Mouse (Mus musculus): ENCODE data around the gene Rxfp2. TPM values are rescaled to one million over a fixed set of nuclear protein-coding genes. Genes with fewer than 3 reads are reported as not detected.

Gene Rxfp2
- polyA plus RNA-seq, 1 experiment, result not detected

DNA sequence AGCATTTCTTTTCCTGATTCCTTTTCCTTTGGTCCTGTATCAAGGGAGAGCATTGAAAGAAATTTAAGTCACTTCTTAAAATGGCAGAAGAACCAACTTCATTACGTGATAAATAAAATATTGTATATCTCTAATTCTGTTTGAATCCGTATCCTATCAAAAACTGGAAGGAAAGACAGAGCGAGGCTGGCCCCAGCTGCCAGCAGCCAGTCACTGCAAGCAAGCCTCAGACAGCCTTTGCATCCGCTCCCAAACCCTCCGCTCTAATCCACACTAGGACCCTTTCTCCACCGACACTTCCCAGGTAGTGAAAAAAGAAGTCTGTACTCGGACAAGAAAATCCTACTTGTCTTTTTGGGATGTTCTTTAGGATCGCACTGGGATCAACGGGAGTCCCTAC lies 803 bp upstream of the Rxfp2 start:
- H3K4me3 ChIP-seq (ENCODE audit: insufficient read depth, low read length), result no peak overlapping the region
- TF ChIP-seq POLR2A (IDR thresholded peaks at IDR 0.05; ENCODE audit: low read depth, low read length) (no peak), CTCF (IDR thresholded peaks at IDR 0.05; ENCODE audit: borderline replicate concordance, insufficient read depth, low read length) (0 out of 2 replicates have a peak, but pooled peaks have one; percentile 3)
- H3K4me1 ChIP-seq (ENCODE audit: control insufficient read depth, insufficient read depth, low read length), result no peaks in the 10 kb centered on the region
- H3K27ac ChIP-seq (ENCODE audit: insufficient read depth, low read length), result no peak overlapping the region

DNA sequence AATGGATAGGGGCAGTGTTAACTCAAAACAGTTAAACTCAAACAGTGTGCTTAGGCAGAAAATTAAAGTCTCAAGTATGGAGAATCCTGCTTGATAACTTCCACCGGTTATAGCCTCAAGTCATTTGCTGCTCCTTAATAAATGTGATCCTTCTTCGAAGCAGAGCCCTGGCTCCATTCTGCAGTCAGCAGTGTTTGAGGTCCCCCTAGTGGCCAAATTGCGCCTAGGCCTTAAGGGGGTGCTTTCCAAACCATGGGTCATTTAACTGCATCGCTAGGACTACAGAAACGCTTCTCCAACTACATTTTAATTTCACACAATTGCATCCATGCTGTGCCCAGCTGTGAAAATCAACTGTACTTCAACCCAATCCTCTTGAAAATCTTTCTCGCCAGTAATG lies 2.4 kb downstream of the Rxfp2 start:
- no peak overlapping the region for H3K27ac ChIP-seq (ENCODE audit: insufficient read depth, low read length)
- TF ChIP-seq POLR2A (IDR thresholded peaks at IDR 0.05; ENCODE audit: low read depth, low read length) (no peak), CTCF (IDR thresholded peaks at IDR 0.05; ENCODE audit: borderline replicate concordance, insufficient read depth, low read length) (peak; percentile 86)
- no peak overlapping the region for H3K4me3 ChIP-seq (ENCODE audit: insufficient read depth, low read length)
- H3K4me1 ChIP-seq (ENCODE audit: control insufficient read depth, insufficient read depth, low read length), result no peaks in the 10 kb centered on the region

- TF ChIP-seq POLR2A (IDR thresholded peaks at IDR 0.05; ENCODE audit: low read depth, low read length) (no peak), CTCF (IDR thresholded peaks at IDR 0.05; ENCODE audit: borderline replicate concordance, insufficient read depth, low read length) (no peak)
- Histone ChIP-seq H3K4me3 (ENCODE audit: insufficient read depth, low read length) (no peak overlapping the region), H3K4me1 (ENCODE audit: control insufficient read depth, insufficient read depth, low read length) (no peaks in the 10 kb centered on the region), H3K27ac (ENCODE audit: insufficient read depth, low read length) (no peak overlapping the region)
Observed at GRCm38 (mm10) chr5:150021805-150022204, 3.3 kb downstream of the Rxfp2 start.

- no peak overlapping the region for H3K4me3 ChIP-seq (ENCODE audit: insufficient read depth, low read length)
- no peak overlapping the region for H3K27ac ChIP-seq (ENCODE audit: insufficient read depth, low read length)
- no peaks in the 10 kb centered on the region for H3K4me1 ChIP-seq (ENCODE audit: control insufficient read depth, insufficient read depth, low read length)
- no peak for TF ChIP-seq CTCF (IDR thresholded peaks at IDR 0.05; ENCODE audit: borderline replicate concordance, insufficient read depth, low read length)
- no peak for TF ChIP-seq POLR2A (IDR thresholded peaks at IDR 0.05; ENCODE audit: low read depth, low read length)
Observed at GRCm38 (mm10) chr5:150022556-150022955, 4.1 kb downstream of the Rxfp2 start.

DNA sequence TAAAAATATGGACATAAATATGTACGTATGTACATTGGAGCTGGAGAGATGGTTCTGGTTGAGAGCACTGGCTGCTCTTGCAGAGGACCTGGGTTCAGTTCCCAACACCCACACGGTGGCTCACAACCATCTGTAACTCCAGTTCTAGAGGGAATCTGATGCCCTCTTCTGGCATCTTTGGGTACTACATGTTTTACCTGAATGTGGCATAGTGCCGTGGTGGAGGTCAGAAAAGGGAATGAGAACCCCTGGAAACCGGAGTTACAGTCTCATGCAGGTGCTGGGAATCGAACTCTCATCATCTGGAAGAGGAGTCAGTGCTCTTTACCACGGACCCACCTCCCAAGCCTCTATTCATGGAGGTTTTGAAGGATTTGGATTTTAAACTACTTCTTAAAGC lies 5.0 kb downstream of the Rxfp2 start:
- Histone ChIP-seq H3K27ac (ENCODE audit: insufficient read depth, low read length) (no peak overlapping the region), H3K4me1 (ENCODE audit: control insufficient read depth, insufficient read depth, low read length) (no peaks in the 10 kb centered on the region), H3K4me3 (ENCODE audit: insufficient read depth, low read length) (no peak overlapping the region)
- no peak for TF ChIP-seq CTCF (IDR thresholded peaks at IDR 0.05; ENCODE audit: borderline replicate concordance, insufficient read depth, low read length)
- TF ChIP-seq POLR2A (IDR thresholded peaks at IDR 0.05; ENCODE audit: low read depth, low read length), result no peak

- TF ChIP-seq CTCF (IDR thresholded peaks at IDR 0.05; ENCODE audit: borderline replicate concordance, insufficient read depth, low read length), result no peak
- no peak for TF ChIP-seq POLR2A (IDR thresholded peaks at IDR 0.05; ENCODE audit: low read depth, low read length)
- Histone ChIP-seq H3K27ac (ENCODE audit: insufficient read depth, low read length) (no peak overlapping the region), H3K4me1 (ENCODE audit: control insufficient read depth, insufficient read depth, low read length) (no peaks in the 10 kb centered on the region), H3K4me3 (ENCODE audit: insufficient read depth, low read length) (no peak overlapping the region)
Observed at GRCm38 (mm10) chr5:150024188-150024587, 5.7 kb downstream of the Rxfp2 start.

DNA sequence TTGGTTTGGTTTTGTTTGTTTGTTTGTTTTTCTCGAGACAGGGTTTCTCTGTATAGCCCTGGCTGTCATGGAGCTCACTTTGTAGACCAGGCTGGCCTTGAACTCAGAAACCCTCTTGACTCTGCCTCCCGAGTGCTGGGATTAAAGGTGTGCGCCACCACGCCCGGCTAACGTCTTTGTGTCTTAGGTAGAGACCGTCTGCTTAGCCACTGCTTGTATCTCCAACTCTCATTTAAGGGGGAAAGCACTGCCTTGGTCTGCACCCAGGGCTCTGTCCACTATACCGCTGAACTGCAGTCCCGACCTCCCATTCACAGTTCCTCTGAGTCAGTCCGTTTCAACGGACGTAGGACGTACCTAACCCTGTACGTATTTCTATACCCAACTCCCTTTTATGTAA lies 6.4 kb downstream of the Rxfp2 start:
- Histone ChIP-seq H3K27ac (ENCODE audit: insufficient read depth, low read length) (no peak overlapping the region), H3K4me1 (ENCODE audit: control insufficient read depth, insufficient read depth, low read length) (no peaks in the 10 kb centered on the region), H3K4me3 (ENCODE audit: insufficient read depth, low read length) (no peak overlapping the region)
- no peak for TF ChIP-seq CTCF (IDR thresholded peaks at IDR 0.05; ENCODE audit: borderline replicate concordance, insufficient read depth, low read length)
- TF ChIP-seq POLR2A (IDR thresholded peaks at IDR 0.05; ENCODE audit: low read depth, low read length), result no peak

DNA sequence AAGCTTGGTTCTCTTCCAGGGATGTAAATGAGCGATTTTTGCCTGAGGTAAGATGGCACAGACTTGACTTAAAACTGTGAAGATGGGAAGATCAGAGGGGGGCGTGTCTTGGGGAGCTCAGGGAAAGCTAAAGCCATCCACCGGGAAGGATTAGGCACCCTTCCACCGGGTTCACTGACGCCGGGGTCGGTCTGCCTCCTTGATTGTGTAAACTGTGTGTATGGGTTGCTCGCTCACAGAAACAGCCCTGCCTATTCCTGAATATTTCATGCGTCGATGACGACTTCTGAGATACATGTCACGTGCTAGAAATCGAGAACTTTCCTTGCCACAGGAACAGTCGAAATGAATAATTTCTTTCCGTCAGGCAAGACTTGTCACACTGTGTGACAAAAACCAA lies 6.9 kb downstream of the Rxfp2 start:
- Histone ChIP-seq H3K4me1 (ENCODE audit: control insufficient read depth, insufficient read depth, low read length) (no peaks in the 10 kb centered on the region), H3K4me3 (ENCODE audit: insufficient read depth, low read length) (no peak overlapping the region), H3K27ac (ENCODE audit: insufficient read depth, low read length) (no peak overlapping the region)
- no peak for TF ChIP-seq POLR2A (IDR thresholded peaks at IDR 0.05; ENCODE audit: low read depth, low read length)

DNA sequence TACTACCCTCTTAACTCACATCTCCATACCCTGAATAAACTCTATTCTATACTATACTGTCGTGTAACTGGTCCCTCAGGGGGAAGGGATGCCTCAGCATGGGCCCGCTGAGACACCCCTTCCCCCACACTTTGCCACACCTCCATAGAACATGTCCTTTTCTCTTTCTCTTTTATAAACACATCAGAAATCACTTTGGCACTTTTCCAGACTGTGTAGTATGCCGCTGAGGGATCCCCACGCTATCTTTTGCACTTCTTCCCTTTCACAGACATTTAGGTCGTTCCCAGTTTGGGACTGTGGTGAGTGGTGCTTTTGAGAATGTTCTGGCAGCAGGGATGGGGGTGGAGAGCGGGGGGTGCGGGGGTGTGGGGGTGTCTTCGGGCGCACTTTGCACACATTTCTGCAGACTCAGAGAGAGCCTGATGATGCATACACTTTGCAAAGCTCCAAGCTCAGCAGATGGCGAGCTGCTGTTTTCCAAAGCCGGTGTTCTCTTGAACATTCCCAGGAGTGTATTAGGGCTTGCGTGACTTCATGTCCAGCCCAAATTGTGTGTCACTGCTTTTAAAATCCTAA lies 8.1 kb downstream of the Rxfp2 start:
- H3K4me1 ChIP-seq (ENCODE audit: control insufficient read depth, insufficient read depth, low read length), result no peaks in the 10 kb centered on the region
- TF ChIP-seq POLR2A (IDR thresholded peaks at IDR 0.05; ENCODE audit: low read depth, low read length) (no peak), CTCF (IDR thresholded peaks at IDR 0.05; ENCODE audit: borderline replicate concordance, insufficient read depth, low read length) (no peak)
- H3K4me3 ChIP-seq (ENCODE audit: insufficient read depth, low read length), result no peak overlapping the region
- H3K27ac ChIP-seq (ENCODE audit: insufficient read depth, low read length), result no peak overlapping the region

DNA sequence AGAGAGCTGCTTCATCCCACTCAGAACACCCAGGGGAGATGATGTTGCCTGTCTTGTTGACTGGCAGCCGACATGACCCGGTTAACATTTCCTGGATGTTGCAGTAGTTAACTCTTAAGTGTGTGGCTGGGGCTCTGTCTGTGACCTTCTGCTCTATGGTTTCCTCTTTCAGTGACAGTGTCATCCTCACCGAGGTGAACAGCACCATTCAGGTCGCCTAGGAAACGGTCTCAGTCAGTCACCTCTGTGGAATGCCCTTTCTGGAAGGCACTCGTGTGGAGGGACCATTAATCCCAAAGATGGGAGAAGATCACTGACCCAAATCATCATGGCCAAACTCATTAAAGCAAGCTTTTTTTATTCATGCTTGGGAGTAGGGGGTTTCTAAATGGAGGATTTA lies 12.7 kb downstream of the Rxfp2 start:
- Histone ChIP-seq H3K4me1 (ENCODE audit: control insufficient read depth, insufficient read depth, low read length) (no peaks in the 10 kb centered on the region), H3K4me3 (ENCODE audit: insufficient read depth, low read length) (no peak overlapping the region), H3K27ac (ENCODE audit: insufficient read depth, low read length) (no peak overlapping the region)
- TF ChIP-seq POLR2A (IDR thresholded peaks at IDR 0.05; ENCODE audit: low read depth, low read length), result no peak
- TF ChIP-seq CTCF (IDR thresholded peaks at IDR 0.05; ENCODE audit: borderline replicate concordance, insufficient read depth, low read length), result no peak

DNA sequence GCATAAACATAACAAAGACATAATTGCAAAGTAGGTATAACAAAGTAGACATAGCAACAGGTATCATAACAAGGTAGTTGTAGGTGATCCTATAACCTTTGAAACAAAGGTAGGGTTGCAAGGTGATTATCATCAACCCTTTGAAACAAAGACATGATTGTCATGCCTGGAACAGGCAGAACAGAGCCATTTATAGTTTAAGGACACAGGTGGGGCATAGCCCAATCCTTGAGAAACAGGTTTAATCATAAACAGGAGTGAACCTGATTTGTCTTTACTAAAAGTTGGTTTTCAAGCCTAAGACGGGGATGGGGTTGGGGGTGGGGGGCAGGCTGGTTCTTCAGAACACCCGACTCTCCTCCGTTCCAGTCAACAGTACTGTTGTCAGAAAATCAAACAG lies 13.2 kb downstream of the Rxfp2 start:
- Histone ChIP-seq H3K4me1 (ENCODE audit: control insufficient read depth, insufficient read depth, low read length) (no peaks in the 10 kb centered on the region), H3K27ac (ENCODE audit: insufficient read depth, low read length) (no peak overlapping the region), H3K4me3 (ENCODE audit: insufficient read depth, low read length) (no peak overlapping the region)
- TF ChIP-seq CTCF (IDR thresholded peaks at IDR 0.05; ENCODE audit: borderline replicate concordance, insufficient read depth, low read length) (no peak), POLR2A (IDR thresholded peaks at IDR 0.05; ENCODE audit: low read depth, low read length) (no peak)
